Mouse (Mus musculus) MEL-GATA-1-ER (cell line): Measurements from ENCODE around the gene Nphp1.

ENCODE experiments used
- DNase-seq: peaks from one replicate; pipeline ENCODE4 v3.0.0-alpha.2; 2012; ENCODE audit warnings: low read depth; ENCODE audit errors: extremely low read depth

Gene Nphp1

DNA sequence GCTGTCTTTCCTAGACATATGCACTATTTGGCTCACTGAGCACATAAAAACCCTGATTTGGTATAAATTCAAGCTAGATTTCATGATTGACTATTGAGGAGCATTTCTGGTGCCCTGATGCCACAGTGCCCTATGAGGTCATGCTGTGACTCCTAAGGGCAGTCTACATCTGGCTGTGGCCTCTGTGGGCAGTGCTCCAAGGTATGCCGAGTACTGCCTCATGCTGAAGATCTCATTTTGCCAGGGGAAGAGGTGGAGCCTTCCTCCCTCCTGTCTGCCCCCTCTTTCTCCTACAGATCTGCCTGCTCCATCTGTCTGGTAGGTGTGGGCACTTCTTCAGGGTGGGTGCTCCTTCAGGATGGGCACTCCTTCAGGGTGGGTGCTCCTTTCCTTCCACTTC is 39.3 kb downstream of the Nphp1 start:
- DNase-seq = no peak

DNA sequence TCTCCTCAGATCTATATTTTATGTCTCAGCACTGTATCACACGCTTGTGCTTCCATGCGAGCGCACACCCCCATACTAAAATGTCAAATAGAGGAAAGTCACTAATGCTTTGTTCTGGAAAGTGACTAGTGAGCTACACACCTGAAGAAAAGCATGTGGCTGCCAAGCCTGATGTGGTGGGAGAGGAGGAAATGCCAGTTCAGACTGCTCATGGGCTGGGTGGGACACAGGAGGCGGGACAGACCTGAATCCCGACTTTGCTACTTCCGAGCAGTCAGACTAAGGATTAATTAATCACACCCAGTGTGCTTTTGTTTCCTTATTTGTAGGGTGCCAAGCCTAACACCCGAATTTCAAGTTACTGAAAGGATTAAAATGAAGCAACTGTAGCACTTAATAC is 40.4 kb downstream of the Nphp1 start:
- DNase-seq = no peak

DNA sequence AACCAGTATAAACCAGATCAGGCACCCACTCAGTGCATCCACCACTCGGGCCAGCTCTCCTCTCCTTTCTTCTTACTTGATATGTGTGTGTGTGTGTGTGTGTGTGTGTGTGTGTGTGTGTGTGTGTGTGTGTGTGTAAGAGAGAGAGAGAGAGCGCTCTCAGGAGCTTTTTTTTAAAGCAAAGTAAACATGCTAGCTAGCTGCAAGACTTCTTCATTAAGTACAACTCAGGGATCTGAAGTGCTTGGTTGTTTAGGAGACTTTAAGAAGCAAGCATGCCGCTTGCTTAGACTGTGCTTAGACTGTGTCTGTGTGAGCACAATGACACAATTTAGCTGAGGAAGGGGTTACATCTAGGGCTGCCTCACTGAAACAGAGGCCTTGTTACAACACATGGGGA is 46.1 kb downstream of the Nphp1 start:
- no peak for DNase-seq

DNA sequence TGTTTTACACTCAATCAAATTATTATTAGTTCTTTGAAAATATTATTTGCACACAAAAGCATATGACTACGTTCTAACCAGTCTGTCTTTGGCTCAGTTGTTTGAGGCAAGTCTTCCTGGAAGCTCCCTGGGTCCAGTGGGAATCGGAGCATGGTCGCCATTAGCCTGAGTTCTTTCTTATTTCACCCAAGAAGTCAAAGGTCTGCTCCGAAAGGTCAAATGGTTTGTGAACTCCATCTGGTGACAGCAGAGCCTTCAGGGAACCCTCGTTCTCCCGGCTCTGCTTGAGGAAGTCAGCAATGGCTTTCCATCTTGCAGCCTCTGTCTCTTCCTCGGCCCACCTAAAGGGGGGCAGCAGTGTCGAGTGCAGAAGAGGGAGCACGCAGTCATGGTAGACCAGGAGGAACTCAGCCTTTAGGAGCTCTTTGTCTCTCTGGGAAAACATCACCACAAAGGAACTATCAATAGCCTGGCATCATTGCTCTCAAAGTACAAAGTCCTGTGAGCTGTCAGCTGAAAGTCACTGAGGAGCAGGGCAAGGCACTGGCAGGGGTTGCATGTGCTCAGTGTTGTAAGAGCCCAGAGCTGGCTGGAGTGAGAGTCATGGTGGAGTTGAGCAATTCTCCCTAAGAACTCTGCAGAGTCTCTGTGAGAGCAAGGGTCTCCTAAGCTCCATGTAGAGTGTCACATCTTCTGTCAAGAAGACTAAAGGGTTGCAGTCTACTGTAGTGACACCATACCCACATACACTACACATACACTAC is 47.8 kb downstream of the Nphp1 start:
- no peak for DNase-seq

DNA sequence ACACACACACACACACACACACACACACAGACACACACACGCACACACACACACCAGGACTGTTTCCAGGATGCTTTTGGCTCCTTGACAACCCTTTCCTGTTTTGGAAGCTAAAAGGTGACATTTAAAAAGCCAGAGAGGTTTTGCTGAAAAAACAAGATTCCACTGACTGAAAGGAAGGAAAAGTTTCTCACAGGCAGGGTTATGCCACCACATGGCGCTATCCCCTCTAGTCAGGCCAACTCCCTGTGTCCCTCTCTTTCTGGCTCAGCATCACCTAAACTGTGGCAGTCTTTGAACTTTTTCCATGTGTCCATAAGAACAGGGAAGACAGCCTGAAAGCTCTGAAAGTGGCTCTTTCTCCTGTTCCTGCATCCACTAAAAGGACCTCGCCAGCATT is 50.8 kb downstream of the Nphp1 start:
- no peak for DNase-seq

DNA sequence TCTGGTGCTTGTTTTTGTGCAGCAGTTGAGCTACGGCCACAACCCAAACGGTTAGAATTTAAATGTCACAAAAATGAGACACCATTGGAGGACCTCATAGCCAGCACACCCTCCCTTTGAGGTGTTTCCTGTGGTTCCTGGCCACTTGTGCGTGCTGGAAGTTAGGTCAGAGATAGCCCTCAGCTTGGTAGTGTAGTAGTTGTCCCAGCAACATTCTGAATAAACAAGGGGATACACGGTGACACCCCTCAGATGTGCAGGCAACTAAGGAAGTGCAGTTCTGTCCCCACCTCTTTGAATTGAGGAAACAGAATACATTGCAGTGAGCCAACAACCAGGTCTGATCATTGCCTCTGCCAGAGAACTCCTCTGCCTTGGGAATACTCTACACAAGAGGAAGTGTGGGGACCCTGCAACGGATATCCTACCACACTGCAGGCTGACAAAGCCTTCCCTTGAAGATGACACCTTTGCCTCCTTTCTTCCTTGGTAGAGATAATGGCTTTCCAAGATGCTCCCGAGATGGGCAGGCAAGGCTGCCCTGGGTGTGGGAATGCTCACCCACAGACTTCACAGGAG is 52.0 kb downstream of the Nphp1 start:
- no peak for DNase-seq

DNA sequence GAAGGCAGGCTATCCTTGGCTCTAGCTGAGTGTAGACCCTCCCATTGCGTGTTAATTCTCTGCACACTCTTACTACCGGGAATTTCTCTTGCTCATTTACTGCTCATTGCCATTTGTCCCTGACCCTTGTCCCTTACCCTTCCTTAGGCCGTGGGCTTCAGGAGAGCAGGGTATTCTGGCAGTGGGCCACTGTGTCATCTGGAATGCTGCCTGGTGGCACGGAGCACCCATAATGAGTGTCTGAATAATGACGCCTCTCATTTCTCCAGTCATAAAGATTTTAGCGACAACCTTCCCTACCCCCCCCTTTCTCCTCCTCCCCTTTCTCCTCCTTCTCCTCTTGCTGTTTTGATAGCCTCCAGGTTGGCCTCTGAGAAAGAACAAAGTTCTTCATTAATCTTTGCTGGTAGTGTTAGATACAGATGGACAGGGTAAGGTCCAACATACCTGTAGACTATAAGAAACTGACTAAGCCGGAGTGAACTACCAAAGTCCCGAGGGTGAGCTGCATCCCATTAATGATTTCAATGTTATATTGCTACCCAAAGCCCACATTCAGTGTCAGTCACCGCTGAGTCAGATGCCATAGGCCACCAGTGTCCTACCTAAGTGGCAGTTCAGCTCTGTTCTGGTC is 53.1 kb downstream of the Nphp1 start:
- no peak for DNase-seq

DNA sequence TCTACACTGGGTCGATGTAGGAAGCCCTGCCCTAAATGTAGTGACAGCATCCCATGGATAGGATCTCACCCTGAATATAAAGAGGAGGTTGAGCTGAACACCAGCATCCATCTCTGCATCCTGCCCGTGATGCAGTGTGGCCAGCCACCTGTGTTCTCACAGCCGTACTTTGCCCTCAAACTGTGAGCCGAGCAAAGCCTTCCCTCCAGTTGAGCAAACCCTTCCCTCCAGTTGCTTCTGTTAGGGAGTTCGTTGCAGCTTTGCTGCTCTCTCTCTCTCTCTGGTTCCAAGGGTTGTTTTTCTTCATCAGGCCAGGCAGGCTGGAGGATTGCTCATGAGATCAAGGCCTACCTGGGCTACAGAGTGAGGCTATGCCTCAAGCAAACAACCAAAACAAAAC is 53.8 kb downstream of the Nphp1 start:
- DNase-seq = no peak

DNA sequence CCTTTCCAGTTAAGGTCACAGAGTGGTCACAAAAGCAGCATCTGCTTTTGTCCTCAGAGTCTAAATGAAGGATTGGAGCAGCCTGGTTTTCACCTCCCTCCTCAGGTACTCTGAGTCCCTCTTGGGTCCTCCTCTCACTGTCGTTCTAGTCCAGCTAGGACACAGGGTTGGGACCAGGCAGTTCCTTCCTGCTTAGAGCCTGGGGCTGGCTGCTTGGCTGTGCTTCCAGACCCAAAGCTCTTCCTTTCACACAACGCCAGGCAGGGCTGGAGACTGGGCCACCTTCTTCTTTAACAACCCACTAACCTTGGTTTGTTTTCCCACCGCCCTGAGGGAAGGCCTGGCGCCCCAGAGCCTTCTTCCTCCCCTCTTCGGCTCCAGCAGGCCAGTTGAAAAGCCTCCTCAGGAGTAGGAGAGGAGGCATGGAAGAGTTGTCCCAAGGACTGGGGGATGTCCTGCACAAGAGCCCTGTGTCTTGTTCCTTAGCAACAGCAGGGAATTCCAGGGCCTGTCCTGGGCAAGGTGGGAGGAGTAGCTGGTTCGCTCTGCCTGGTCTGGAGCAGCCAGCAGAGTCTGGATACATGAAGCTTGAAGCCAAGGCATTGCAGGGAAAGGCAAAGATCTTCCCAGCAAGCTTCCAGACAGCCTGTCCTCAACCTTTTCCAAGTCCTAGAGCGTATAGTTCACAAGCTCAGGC is 58.2 kb downstream of the Nphp1 start:
- DNase-seq = no peak

DNA sequence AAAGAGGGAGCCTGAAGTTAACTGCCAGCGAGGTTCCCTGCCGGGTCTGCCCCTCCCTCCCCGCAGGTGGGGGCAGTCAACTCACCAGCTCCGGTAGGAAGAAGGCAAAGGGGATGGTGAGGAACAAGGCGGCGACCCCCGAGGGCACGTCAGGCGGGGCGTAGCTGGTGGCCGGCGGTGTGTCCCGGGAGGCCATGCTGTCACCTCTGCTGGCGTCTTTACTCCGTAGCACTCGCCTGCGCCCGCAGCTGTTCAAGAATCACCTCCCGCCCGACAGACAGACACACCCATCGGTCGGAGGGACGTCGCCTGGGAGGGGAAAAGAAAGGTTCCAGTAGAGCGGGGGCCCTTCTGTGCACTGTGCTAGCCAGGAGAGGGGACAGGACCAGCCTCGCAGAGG is 59.0 kb downstream of the Nphp1 start, which contains the start of gene Mall:
Gene Mall (minus strand): TSS at position 262 of the 400 bp plus-strand sequence.
- no peak for DNase-seq

DNA sequence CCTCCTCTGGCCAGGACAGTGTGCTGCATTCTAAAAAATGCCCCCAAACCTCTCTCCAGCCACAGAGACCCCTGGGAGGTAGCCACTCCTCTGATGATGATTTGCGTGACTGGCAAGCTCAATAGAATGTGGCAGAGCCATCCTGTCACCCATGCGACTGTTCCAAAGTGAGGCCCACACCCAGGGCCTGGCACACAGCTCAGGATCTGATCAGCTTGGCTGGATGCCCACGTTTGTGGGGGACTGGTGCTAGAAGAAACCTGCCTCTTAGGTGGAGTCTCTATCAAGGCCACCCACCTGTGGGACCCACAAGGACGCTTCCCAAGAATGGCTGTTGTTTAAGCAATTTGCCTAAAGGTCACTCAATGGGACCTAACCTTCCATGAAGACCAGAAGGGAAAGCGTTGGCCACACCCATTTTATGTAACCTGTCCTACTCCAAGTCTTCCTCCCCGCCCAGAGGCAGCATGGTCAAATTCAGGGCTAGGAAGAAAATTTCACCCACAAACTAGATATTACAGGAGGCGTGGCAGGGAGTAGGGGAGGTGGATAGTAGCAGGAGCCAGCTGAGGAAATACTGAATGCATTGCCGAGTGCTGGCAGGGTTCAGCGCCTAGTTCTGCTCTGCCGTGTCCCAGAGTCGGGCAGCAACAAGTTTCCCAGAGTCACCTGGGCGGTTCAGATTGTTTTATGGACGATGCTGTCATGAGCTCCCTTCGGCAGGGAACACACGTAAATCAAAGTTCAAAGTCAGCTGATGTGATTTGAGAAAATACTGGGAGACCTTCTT is 59.8 kb downstream of the Nphp1 start:
- DNase-seq = no peak

DNA sequence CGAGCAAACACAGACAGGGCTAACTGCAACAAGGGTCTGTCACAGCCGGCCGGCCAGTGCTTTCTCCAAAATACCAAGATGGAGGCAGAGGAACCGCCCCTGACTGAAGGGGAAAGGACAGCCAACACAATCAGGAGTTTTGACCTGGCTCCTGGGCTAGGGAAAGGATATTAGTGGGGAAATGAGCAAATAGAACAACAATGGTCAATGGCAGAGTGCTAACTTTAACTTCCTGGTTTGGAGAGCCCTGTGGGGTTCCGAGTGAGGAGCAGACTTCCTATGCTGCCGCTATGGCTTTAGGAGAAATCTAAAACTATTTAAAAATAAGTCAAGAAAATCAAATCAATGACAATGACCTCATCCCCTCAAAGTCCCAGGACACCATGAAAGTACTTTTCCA is 60.6 kb downstream of the Nphp1 start:
- DNase-seq = no peak

DNA sequence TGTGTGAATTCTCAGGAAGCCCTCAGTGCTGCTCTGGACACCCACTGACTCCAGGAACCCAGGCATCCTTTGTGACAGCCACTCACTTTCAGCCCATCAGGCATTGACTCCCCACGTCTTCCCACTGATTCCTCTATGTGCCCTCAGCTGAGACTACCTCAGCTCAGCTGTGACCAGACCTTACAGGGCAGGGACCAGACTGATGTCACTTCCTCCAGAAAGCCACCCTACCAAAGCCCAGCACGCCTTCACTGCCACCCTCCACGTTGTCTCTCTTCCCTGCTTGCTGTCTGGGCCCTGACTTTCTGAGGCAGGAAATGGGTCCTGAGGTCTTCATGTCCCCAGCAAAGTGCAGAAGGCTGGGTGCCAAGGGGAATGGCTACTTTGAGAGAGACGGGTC is 65.5 kb downstream of the Nphp1 start:
- DNase-seq = no peak

DNA sequence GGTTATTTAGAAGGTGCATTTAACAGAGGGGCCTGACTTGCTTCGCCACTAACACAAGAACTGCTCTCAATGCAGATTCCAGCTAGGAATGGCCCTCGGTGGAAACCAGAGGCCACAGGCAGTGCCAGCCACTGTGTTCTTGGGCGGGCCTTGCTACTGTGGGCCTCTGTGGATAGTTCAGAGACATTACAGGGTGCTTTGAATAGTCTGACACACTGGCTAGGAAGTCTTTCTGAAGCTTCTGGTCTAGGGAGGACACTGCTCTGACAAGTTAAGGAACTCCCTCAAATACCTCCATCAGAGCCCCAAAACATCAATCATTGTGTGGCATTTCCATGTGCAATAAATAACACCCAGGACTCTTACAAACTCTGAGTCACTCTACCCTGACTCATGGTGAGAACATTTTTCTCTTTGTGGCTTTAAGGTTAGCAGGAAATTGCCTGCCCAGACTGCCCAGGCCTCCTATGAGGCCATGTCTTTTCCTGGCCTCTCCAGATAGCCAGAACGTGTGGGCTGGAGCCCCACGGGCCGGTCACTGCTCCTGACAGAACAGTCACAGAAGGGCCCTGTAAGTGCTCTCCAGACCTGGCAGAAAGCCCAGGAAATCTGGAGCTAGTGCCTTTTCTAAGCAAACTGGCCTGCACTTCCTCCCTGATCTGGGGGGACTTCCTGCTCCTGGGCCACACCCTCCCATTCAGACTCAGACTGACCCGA is 66.4 kb downstream of the Nphp1 start:
- no peak for DNase-seq

DNA sequence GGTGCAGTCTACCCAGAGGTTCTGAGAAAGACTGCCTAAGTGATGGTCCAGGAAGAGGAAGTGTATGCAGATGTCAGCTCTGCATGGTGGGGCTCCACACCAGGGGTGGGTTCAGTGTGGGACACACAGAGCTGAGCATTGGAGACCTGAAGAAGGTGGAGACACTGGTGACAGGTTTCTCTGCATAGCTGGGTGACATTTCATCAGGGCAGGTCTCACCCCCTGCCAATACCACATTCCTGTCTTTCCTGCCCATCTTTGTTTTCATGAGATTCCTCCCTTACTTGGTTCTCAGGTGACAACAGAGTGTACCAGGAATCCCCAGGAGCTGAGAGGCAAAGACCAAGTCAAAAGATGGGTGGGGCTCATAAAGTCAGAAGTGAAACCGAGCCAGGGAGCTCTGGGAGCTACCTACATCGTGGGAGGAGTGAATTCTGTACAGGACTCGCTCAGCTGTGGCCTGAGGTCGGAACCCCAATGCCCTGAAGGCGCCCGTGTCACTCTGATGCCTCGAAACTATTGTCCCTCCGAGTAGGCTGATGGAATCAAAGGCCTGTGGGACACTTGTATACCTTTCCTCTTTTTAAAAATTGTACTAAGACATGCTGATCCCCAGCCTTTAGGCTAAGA is 69.7 kb downstream of the Nphp1 start:
- DNase-seq = no peak

DNA sequence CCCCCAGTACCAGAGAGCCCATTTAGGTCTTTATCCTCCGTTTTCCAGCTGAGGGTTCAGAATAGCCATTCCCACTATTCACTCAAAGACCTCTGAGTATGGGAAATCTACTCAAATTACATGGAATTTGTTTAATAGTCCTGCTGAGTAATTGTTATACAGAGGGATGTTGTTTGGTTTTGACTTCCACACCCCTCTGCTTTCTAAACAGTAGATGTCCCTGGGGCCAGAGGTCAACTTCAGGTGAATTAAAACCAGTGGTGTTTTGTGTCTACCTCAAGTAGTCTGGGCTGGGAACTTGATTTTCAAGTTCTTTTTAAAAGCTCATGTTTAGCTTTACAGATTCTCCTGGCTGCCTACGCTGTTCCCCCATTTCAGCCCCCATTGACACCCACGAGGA is 74.0 kb downstream of the Nphp1 start:
- DNase-seq = no peak

DNA sequence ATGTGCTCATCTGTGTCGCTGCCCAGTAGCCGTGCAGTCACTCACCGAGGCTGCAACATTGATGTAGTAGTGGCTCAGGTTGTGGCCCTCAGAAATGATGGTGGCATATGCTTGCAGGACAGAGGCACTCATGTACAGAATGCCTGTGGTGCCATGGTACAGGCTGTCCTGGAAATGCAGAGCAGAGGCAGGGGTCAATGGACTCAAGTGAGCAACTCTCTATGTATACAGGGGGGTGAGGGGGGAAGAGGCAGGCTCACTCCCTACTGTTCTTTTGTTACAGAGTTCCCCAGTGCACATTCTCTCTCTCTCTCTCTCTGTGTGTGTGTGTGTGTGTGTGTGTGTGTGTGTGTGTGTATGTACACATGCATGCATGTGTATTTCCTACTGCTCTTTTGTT is 79.9 kb downstream of the Nphp1 start:
- no peak for DNase-seq

DNA sequence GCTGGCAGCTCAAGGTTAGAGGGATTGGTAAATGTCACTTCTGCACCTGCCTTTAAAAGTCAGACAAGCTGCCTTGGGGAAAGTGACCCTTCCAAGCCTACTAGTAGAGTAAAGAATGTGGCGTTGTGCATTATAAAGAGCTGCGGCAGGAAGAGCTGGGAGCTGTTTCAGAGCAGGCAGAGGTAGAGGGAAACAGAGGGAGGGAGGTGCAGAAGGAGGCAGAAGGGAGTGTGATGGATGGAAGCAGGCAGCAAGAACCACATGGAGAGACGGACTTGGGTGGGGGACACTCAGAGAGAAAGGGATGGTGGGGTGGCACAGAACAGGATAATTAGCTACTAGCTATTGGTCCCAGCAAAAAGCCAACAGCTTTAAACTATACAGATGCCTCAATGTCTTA is 80.6 kb downstream of the Nphp1 start:
- no peak for DNase-seq

DNA sequence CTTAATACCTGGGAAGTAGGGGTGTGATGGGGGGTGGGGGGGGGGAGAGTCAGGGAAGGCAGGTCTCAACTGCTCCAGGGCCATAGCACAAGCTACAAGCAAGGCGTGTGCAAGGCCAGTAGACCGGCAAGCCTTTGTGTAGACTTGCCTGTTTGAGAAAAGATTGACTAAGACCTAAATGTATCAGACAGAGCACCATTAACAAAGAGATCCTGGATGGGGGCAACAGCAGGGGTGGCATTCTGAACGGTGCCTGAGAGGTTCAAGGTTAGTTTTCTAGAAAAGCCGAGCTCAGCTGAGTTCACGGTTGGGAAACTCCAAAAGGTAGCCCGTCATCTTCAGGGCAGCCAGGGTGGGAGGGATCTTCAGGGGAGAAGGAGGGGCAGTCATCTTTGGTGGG is 83.4 kb downstream of the Nphp1 start:
- no peak for DNase-seq
